Mouse (Mus musculus) left cerebral cortex, postnatal 4 days (tissue): Measurements from ENCODE around the gene Ceacam1. TPM values are rescaled to one million over a fixed set of nuclear protein-coding genes. Genes with fewer than 3 reads are reported as not detected.
"Not testable (repeated sequence)": the region's sequence is repeated elsewhere in the genome, so short reads cannot be mapped to it uniquely, and the experiment has no call there.

Experiments used
- DNase-seq: peaks from one replicate; pipeline ENCODE4 v3.0.0-alpha.2; 2022
- intact Hi-C: fragments of 180-260 bp; cut with DNase I; formaldehyde crosslinking; loops from one replicate; pipeline ENCODE4 v1.15.1; 2025
- total RNA-seq, 2 experiments: library from RNA; stranded (reverse); gene quantifications; 2 replicates each; pipeline ENCODE4 v1.2.3; 2021

Gene Ceacam1
- total RNA-seq, 2 experiments from 2014 or later: 0.70 to 1.0 TPM

GRCm38 (mm10) chr7:25440816-25441153, 36.6 kb downstream of the Ceacam1 start:
- no peak for DNase-seq
- intact Hi-C loops: no loop called here

- intact Hi-C loops: no loop called here
- DNase-seq: no peak
Observed at GRCm38 (mm10) chr7:25439978-25440815, 37.2 kb downstream of the Ceacam1 start.

GRCm38 (mm10) chr7:25439124-25439822, 38.1 kb downstream of the Ceacam1 start:
- no peak for DNase-seq
- intact Hi-C loops: no loop called here

- intact Hi-C loops: no loop called here
- no peak for DNase-seq
Observed at GRCm38 (mm10) chr7:25436704-25437103, 40.7 kb downstream of the Ceacam1 start.

- DNase-seq: no peak
- intact Hi-C loops: no loop called here
Observed at GRCm38 (mm10) chr7:25436226-25436625, 41.2 kb downstream of the Ceacam1 start.

GRCm38 (mm10) chr7:25435546-25435851, 41.9 kb downstream of the Ceacam1 start:
- no peak for DNase-seq
- intact Hi-C loops: no loop called here

- DNase-seq: no peak
- intact Hi-C loops: no loop called here
Observed at GRCm38 (mm10) chr7:25434654-25435545, 42.5 kb downstream of the Ceacam1 start.

GRCm38 (mm10) chr7:25433781-25434560, 43.4 kb downstream of the Ceacam1 start:
- intact Hi-C loops: no loop called here

GRCm38 (mm10) chr7:25433007-25433541, 44.3 kb downstream of the Ceacam1 start:
- no peak for DNase-seq
- intact Hi-C loops: no loop called here

More at GRCm38 (mm10) chr7:25433781-25434560, 43.4 kb downstream of the Ceacam1 start:
- no peak for DNase-seq

- intact Hi-C loops: no loop called here
Observed at GRCm38 (mm10) chr7:25432381-25432780, 45.0 kb downstream of the Ceacam1 start.

GRCm38 (mm10) chr7:25429886-25430784, 47.3 kb downstream of the Ceacam1 start:
- no peak for DNase-seq
- intact Hi-C loops: loop anchor here (5.0 kb wide), 1 partner anchor 47 kb away; the partner anchor contains the start of gene Ceacam1

More at GRCm38 (mm10) chr7:25432381-25432780, 45.0 kb downstream of the Ceacam1 start:
- DNase-seq: no peak

GRCm38 (mm10) chr7:25428321-25428720, 49.1 kb downstream of the Ceacam1 start:
- no peak for DNase-seq
- intact Hi-C loops: loop anchor here (5.0 kb wide), 1 partner anchor 49 kb away; the partner anchor contains the start of gene Ceacam1

GRCm38 (mm10) chr7:25427144-25427543, 50.3 kb downstream of the Ceacam1 start:
- no peak for DNase-seq
- intact Hi-C loops: loop anchor here (5.0 kb wide), 1 partner anchor 50 kb away; the partner anchor contains the start of gene Ceacam1

GRCm38 (mm10) chr7:25426380-25426779, 51.0 kb downstream of the Ceacam1 start:
- intact Hi-C loops: loop anchor here (5.0 kb wide), 1 partner anchor 51 kb away; the partner anchor contains the start of gene Ceacam1
- not testable (repeated sequence) for DNase-seq

GRCm38 (mm10) chr7:25424429-25424828, 53.0 kb downstream of the Ceacam1 start:
- intact Hi-C loops: loop anchor here (5.0 kb wide), 1 partner anchor 173 kb away; no protein-coding TSS in a partner anchor
- DNase-seq: peak; percentile 81

- intact Hi-C loops: loop anchor here (5.0 kb wide), 1 partner anchor 175 kb away; no protein-coding TSS in a partner anchor
Observed at GRCm38 (mm10) chr7:25422286-25422841, 55.0 kb downstream of the Ceacam1 start.

GRCm38 (mm10) chr7:25419943-25420342, 57.5 kb downstream of the Ceacam1 start:
- DNase-seq: no peak
- intact Hi-C loops: loop anchor here (5.0 kb wide), 1 partner anchor 177 kb away; no protein-coding TSS in a partner anchor

More at GRCm38 (mm10) chr7:25422286-25422841, 55.0 kb downstream of the Ceacam1 start:
- peak; percentile 23 for DNase-seq

- intact Hi-C loops: no loop called here
- DNase-seq: no peak
Observed at GRCm38 (mm10) chr7:25419536-25419935, 57.9 kb downstream of the Ceacam1 start.
